Mouse (Mus musculus) hindbrain, embryonic 13.5 days (tissue): ENCODE measurements around the gene Zdhhc5. TPM values are rescaled to one million over a fixed set of nuclear protein-coding genes. Genes with fewer than 3 reads are reported as not detected.

Source experiments
- ATAC-seq: fragments of 200-750 bp; cut with Nextera tagmentation; 2 replicates; pipeline ENCODE4 v1.8.0; 2017; ENCODE audit warnings: moderate TSS enrichment; ENCODE audit not compliant: low FRiP score
- H3K27ac ChIP-seq: fragments of 300-500 bp; sonication (generic); 2 replicates; pipeline ENCODE4 v1.5.1; 2015; ENCODE audit warnings: inconsistent platforms, mild to moderate bottlenecking, moderate library complexity
- H3K27me3 ChIP-seq: fragments of 300-500 bp; sonication (generic); 2 replicates; pipeline ENCODE4 v1.6.1; 2015; ENCODE audit warnings: mild to moderate bottlenecking, inconsistent platforms
- H3K36me3 ChIP-seq: fragments of 300-500 bp; sonication (generic); 2 replicates; pipeline ENCODE4 v1.6.1; 2015; ENCODE audit warnings: mild to moderate bottlenecking, inconsistent platforms
- H3K4me1 ChIP-seq: fragments of 300-500 bp; sonication (generic); replicated peaks from 2 replicates; pipeline ENCODE4 v1.6.1; 2015; ENCODE audit warnings: inconsistent platforms
- H3K4me2 ChIP-seq: fragments of 300-500 bp; sonication (generic); 2 replicates; pipeline ENCODE4 v1.6.1; 2015; ENCODE audit warnings: inconsistent platforms, mild to moderate bottlenecking, moderate library complexity
- H3K4me3 ChIP-seq: fragments of 300-500 bp; sonication (generic); 2 replicates; pipeline ENCODE4 v1.5.1; 2015; ENCODE audit warnings: mild to moderate bottlenecking, inconsistent platforms
- H3K9ac ChIP-seq: fragments of 300-500 bp; sonication (generic); 2 replicates; pipeline ENCODE4 v1.6.1; 2015; ENCODE audit warnings: mild to moderate bottlenecking, inconsistent platforms
- H3K9me3 ChIP-seq: fragments of 300-500 bp; sonication (generic); 2 replicates; pipeline ENCODE4 v1.6.1; 2016; ENCODE audit warnings: inconsistent platforms
- WGBS: fragments of 180-500 bp; shearing (Covaris S2); methylation state at CpG from one replicate; pipeline ENCODE4 v1.1.7; 2015; 5-methylcytosine and 5-hydroxymethylcytosine counted together
- polyA plus RNA-seq: library from polyadenylated mRNA; unstranded; fragments of >200 nt; fragmentation: Nextera tagmentation; extraction: Ambion mirVana; gene quantifications from 2 replicates; pipeline ENCODE4 v1.2.1, GENCODE M21; 2015

The Zdhhc5 gene
- polyA plus RNA-seq, 1 experiment from 2014 or later, result 17.2 TPM

GRCm38 (mm10) chr2:84714422-84714810, 564 bp downstream of the Zdhhc5 start:
- Histone ChIP-seq H3K4me3 (peak overlapping the region; percentile 95), H3K9me3 (no peaks in the 10 kb centered on the region), H3K4me1 (peaks cover 31% of the 10 kb centered on the region), H3K27ac (peak overlapping the region; percentile 93), H3K27me3 (no peaks in the 10 kb centered on the region), H3K9ac (peak overlapping the region; percentile 96), H3K4me2 (peak overlapping the region; percentile 74), H3K36me3 (peaks cover 15% of the 10 kb centered on the region)
- ATAC-seq, result no peak; the same call in 1 of the 2 replicates
- under 1% methylated on average over 26 of the region's 26 CpGs for WGBS

GRCm38 (mm10) chr2:84711898-84712297, 3.1 kb downstream of the Zdhhc5 start:
- Histone ChIP-seq H3K36me3 (peaks cover 28% of the 10 kb centered on the region), H3K4me1 (peaks cover 52% of the 10 kb centered on the region), H3K4me2 (no peak overlapping the region), H3K9ac (no peak overlapping the region), H3K27ac (no peak overlapping the region), H3K27me3 (no peaks in the 10 kb centered on the region), H3K4me3 (no peak overlapping the region), H3K9me3 (no peaks in the 10 kb centered on the region)
- WGBS, result 96% methylated on average over 2 of the region's 2 CpGs
- no peak for ATAC-seq

GRCm38 (mm10) chr2:84707523-84707922, 7.5 kb downstream of the Zdhhc5 start:
- Histone ChIP-seq H3K4me1 (peaks cover 29% of the 10 kb centered on the region), H3K4me2 (no peak overlapping the region), H3K27me3 (no peaks in the 10 kb centered on the region), H3K36me3 (peaks cover 51% of the 10 kb centered on the region), H3K4me3 (no peak overlapping the region), H3K9ac (no peak overlapping the region; the same call in 1 of the 2 replicates), H3K9me3 (no peaks in the 10 kb centered on the region), H3K27ac (no peak overlapping the region)
- ATAC-seq, result no peak
- 59% methylated on average over 1 of the region's 1 CpGs for WGBS

- peaks cover 50% of the 10 kb centered on the region for H3K36me3 ChIP-seq
- no peak overlapping the region for H3K4me3 ChIP-seq
- no peak overlapping the region for H3K27ac ChIP-seq
- no peak overlapping the region for H3K9ac ChIP-seq
- 94% methylated on average over 1 of the region's 1 CpGs for WGBS
- H3K27me3 ChIP-seq, result no peaks in the 10 kb centered on the region
- no peak overlapping the region for H3K4me2 ChIP-seq
- ATAC-seq, result no peak
- no peaks in the 10 kb centered on the region for H3K9me3 ChIP-seq
- H3K4me1 ChIP-seq, result peaks cover 24% of the 10 kb centered on the region
These were observed 9.7 kb downstream of the Zdhhc5 start for GRCm38 (mm10) chr2:84705295-84705694.

GRCm38 (mm10) chr2:84704329-84704728, 10.7 kb downstream of the Zdhhc5 start:
- Histone ChIP-seq H3K4me1 (peaks cover 20% of the 10 kb centered on the region), H3K4me3 (no peak overlapping the region), H3K9me3 (no peaks in the 10 kb centered on the region), H3K36me3 (peaks cover 44% of the 10 kb centered on the region), H3K27ac (no peak overlapping the region), H3K9ac (no peak overlapping the region), H3K27me3 (no peaks in the 10 kb centered on the region), H3K4me2 (no peak overlapping the region)
- WGBS, result 92% methylated on average over 5 of the region's 5 CpGs
- no peak for ATAC-seq

- no peak overlapping the region for H3K27ac ChIP-seq
- 97% methylated on average over 1 of the region's 1 CpGs for WGBS
- H3K36me3 ChIP-seq, result peaks cover 37% of the 10 kb centered on the region
- H3K9ac ChIP-seq, result no peak overlapping the region
- no peaks in the 10 kb centered on the region for H3K9me3 ChIP-seq
- peaks cover 11% of the 10 kb centered on the region for H3K4me1 ChIP-seq
- H3K27me3 ChIP-seq, result no peaks in the 10 kb centered on the region
- ATAC-seq, result no peak
- no peak overlapping the region for H3K4me3 ChIP-seq
- H3K4me2 ChIP-seq, result no peak overlapping the region
These were observed 11.5 kb downstream of the Zdhhc5 start for GRCm38 (mm10) chr2:84703497-84703896.

- H3K27me3 ChIP-seq, result no peaks in the 10 kb centered on the region
- peaks cover 56% of the 10 kb centered on the region for H3K36me3 ChIP-seq
- H3K9ac ChIP-seq, result no peak overlapping the region
- no peak overlapping the region for H3K27ac ChIP-seq
- 95% methylated on average over 5 of the region's 5 CpGs for WGBS
- no peaks in the 10 kb centered on the region for H3K9me3 ChIP-seq
- no peak overlapping the region for H3K4me3 ChIP-seq
- ATAC-seq, result no peak
- no peaks in the 10 kb centered on the region for H3K4me1 ChIP-seq
- no peak overlapping the region for H3K4me2 ChIP-seq
These were observed 19.8 kb downstream of the Zdhhc5 start for GRCm38 (mm10) chr2:84695007-84695695.

- no peaks in the 10 kb centered on the region for H3K9me3 ChIP-seq
- H3K4me2 ChIP-seq, result no peak overlapping the region
- 93% methylated on average over 12 of the region's 12 CpGs for WGBS
- H3K27ac ChIP-seq, result no peak overlapping the region
- peaks cover 89% of the 10 kb centered on the region for H3K36me3 ChIP-seq
- H3K4me3 ChIP-seq, result no peak overlapping the region
- no peaks in the 10 kb centered on the region for H3K27me3 ChIP-seq
- no peak overlapping the region for H3K9ac ChIP-seq
- no peaks in the 10 kb centered on the region for H3K4me1 ChIP-seq
- 0 out of 2 replicates have a peak, but pooled peaks have one; percentile 25 for ATAC-seq
These were observed 24.9 kb downstream of the Zdhhc5 start for GRCm38 (mm10) chr2:84690050-84690449.

GRCm38 (mm10) chr2:84688080-84688844, 26.7 kb downstream of the Zdhhc5 start:
- no peak; the same call in 1 of the 2 replicates for ATAC-seq
- Histone ChIP-seq H3K9ac (no peak overlapping the region), H3K4me3 (no peak overlapping the region), H3K4me1 (no peaks in the 10 kb centered on the region), H3K27ac (no peak overlapping the region), H3K4me2 (no peak overlapping the region), H3K36me3 (peaks cover 83% of the 10 kb centered on the region), H3K9me3 (no peaks in the 10 kb centered on the region), H3K27me3 (no peaks in the 10 kb centered on the region)
- 79% methylated on average over 2 of the region's 2 CpGs for WGBS

GRCm38 (mm10) chr2:84682605-84683183, 32.3 kb downstream of the Zdhhc5 start:
- peaks cover 38% of the 10 kb centered on the region for H3K36me3 ChIP-seq
- 87% methylated on average over 6 of the region's 6 CpGs for WGBS
- no peaks in the 10 kb centered on the region for H3K9me3 ChIP-seq
- no peak overlapping the region for H3K9ac ChIP-seq
- H3K27me3 ChIP-seq, result no peaks in the 10 kb centered on the region
- H3K4me2 ChIP-seq, result no peak overlapping the region
- H3K27ac ChIP-seq, result no peak overlapping the region
- peaks cover 11% of the 10 kb centered on the region for H3K4me1 ChIP-seq
- ATAC-seq, result no peak
- no peak overlapping the region for H3K4me3 ChIP-seq

GRCm38 (mm10) chr2:84679016-84679415, 36.0 kb downstream of the Zdhhc5 start, which contains the start of gene Tmx2:
Gene Tmx2, minus strand, starts transcription at chr2:84679140.
- Histone ChIP-seq H3K27me3 (no peaks in the 10 kb centered on the region), H3K4me2 (peak within 1 kb of the TSS; percentile 82), H3K9ac (peak within 1 kb of the TSS; percentile 89), H3K4me3 (peak within 1 kb of the TSS; percentile 97), H3K9me3 (no peaks in the 10 kb centered on the region), H3K36me3 (peaks cover 30% of the 10 kb centered on the region), H3K4me1 (peaks cover 29% of the 10 kb centered on the region), H3K27ac (peak within 1 kb of the TSS; percentile 89)
- WGBS, result 24% methylated on average over 8 of the region's 8 CpGs
- no peak for ATAC-seq
